Mouse (Mus musculus): ENCODE measurements around the gene Mkrn3. TPM values are rescaled to one million over a fixed set of nuclear protein-coding genes. Genes with fewer than 3 reads are reported as not detected.

Mkrn3 gene
- polyA plus RNA-seq (2012; rRNA removed): 24.4 and 27.3 TPM in 2 replicates

DNA sequence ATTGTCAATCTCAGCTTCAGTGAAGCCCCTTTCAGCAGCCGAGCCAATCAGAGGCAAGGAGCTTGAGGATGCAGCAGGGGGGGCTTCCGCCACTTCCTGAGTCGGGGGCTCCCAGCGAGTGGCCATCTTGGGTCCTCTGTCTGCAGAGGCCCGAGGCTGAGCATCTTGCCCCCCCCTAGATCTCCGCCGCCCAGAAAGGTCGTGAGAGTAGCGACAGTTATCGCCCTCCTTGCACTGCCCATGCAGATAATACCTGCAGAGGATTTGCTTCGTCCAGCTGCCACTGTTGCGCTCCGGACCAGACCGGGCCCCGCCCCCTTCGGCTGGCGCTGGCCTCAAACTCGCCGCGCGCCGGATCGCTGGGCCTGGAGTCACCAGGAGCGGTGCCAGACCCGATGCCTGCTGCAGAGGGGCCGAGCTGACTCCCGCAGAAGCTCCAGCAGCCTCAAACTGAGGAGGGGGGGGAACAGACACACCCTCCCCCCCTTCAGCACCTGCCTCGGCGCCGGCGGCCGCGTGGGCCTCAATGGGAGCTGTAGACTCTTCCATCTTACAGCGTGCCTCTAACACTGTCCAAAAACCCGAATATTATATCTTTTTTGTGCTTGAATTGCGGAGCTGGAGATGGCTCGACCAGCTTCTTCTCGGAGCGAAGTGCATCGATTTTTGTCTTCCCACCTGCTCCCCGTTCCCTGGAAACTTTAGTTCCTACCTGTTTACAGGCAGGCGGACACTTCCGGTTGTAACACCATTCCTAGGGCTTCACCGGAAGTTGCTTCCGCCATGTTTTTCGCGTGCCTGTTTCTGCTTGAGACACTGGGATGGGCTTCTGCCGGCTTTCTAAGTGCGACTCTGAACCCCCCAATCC is at the start of gene Mkrn3:
Gene Mkrn3, minus strand, starts transcription at position 647 of the 868 bp plus-strand sequence.

DNA sequence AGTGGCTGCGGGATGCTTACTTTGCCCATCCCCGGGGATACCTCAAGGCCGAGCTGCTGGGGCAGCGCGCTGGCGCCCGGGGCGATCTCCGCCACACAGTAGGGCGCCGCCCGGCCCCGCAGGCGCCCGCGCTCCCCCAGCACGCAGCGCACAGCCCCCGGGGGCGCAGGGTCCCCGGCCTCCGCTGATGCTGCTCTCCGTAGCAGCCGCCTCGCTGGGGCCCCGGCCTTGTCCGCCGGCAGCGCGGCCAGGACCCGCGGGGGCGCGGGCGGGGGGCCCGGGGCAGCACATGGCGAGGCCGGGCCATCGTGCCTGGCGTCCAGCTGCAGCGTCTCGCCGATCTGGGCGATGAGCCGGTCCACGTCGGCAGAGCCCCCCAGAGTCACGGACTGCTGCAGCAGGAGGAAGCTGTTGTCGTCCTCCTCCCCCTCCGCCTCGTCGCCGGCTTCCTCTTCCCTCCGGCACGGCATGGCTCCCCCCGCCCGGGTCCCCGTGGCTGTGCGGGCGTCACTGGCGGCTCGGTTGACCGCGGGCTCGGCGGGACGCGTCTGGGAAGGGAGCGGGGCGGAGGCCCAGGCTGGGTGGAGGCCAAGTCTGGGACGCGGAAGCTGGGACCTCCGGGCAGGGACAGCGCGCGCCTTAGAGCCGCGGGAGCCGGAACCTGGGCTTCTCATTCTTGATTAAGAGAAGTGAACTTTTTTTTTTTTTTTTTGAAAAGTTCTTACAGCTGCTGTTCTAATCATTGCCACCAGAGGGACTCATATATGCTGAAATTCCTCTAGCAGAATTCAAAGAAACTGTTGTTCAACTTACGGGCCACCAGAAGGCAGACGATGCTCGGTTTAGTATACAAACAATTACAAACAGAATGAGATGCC is 44.2 kb upstream of the Mkrn3 start, which contains the start of gene Peg12:
Gene Peg12, minus strand, starts transcription at position 633 of the 878 bp plus-strand sequence.

DNA sequence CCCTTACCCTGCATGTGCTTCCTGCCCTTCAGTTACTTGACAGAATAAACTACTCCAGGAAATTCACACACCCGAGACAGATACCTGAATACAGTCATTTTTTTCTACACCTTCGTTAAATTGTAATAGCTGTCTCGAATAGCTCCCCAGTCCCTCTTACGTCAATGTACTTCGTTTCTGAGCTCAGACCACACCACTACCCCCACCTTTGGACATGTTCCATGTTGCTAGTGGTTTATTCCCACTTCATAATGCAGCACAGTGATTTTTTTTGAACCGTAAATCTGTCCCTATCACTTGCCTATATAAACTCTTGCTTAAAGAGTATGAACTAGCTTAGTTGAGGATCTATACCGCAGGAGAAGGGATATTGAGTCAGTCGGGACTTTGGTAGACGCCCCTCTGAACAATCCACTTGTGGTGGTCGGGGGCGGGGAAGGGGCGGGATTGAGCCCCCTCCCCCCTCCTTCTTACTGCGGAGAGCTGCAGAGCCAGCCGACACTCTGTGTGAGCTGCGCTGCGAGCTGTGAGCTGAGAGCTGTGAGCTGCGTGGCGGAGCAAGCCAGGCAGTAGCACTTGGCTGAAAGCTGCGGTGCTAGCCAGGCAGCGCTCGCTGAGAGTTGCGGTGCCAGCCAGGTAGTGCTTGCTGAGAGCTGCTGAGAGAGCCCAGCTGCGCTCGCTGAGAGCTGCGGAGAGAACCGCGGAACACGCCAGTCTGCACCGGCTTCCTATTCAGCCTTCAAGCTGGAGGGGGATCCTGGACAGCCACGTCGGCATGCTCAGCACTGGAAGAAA is 43.2 kb downstream of the Mkrn3 start, which contains the start of gene Magel2:
Gene Magel2, plus strand, starts transcription at position 501 of the 795 bp plus-strand sequence.

Other genes starting within 250 kb of the Mkrn3 start
- 408 and 421 TPM in 2 replicates for gene Ndn, start 73.6 kb downstream of the Mkrn3 start, polyA plus RNA-seq (2012; rRNA removed)
- 31.8 and 33.5 TPM in 2 replicates for gene Magel2, start 43.1 kb downstream of the Mkrn3 start, polyA plus RNA-seq (2012; rRNA removed)
- gene Peg12, start 44.4 kb upstream of the Mkrn3 start, polyA plus RNA-seq (2012; rRNA removed): 2.6 and 3.4 TPM in 2 replicates